Mouse (Mus musculus) megakaryocyte, embryonic 14.5 days (primary cell): ENCODE results near the gene Ahnak2.

Experiments used
- FLI1 ChIP-seq: IDR thresholded peaks from 2 replicates; pipeline ENCODE4 v1.6.1; 2012; ENCODE audit warnings: low read length, inconsistent platforms, mixed read lengths
- GATA1 ChIP-seq: IDR thresholded peaks from 3 replicates; pipeline ENCODE4 v1.6.1; 2012; ENCODE audit warnings: mixed read lengths, low read length, inconsistent platforms, borderline replicate concordance

DNA sequence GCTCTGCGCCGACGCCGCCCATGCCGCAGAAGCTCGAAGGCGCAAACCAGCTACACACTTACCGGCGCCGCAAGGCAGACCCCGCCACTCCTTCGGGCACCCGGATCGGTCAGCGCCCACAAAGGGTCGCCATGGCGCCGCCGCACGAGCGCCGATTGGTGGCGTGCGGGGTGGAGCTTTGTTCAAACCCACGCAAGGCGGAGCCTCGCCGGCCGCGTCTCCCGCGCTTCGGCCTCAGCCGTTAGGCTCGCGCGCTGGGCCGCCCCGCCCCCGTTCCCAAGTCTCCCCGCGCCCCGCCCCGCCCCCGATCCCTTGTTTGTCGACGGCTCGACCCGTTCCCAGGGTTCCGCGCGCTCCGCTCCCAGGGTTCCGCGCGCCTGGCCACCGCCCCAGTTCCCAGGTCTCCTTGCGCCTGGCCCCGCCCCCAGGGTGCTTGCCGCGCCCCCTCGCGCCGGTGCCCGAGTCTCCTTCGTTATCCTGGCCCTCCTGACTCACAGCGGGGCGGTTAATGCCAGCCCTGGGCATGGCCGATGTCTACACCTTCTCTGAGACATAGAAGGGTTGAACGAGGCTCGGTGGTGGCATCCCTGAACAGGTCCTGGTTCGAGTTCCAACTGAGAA, 26.9 kb upstream of the Ahnak2 start, which contains the start of gene Cdca4:
- TF ChIP-seq GATA1 (no peak), FLI1 (no peak)
